Mouse (Mus musculus) hindbrain, embryonic 14.5 days (tissue): ENCODE measurements at regions not wholly inside any gene's neighbourhood (a gene's known extent, or its start where the extent isn't known, plus 50 kb on each side); places are given as distances from the start of the nearest gene placed in this dataset.

Experiments
- ATAC-seq: fragments of 200-750 bp; cut with Nextera tagmentation; 2 replicates; pipeline ENCODE4 v1.8.0; 2017; ENCODE audit warnings: moderate number of reproducible peaks, mild to moderate bottlenecking, moderate TSS enrichment, moderate library complexity; ENCODE audit not compliant: low FRiP score
- DNase-seq: peaks from one replicate; pipeline ENCODE4 v3.0.0-alpha.2; 2015; ENCODE audit warnings: low spot score
- H3K27ac ChIP-seq: fragments of 300-500 bp; sonication (generic); 2 replicates; pipeline ENCODE4 v1.5.1; 2014; ENCODE audit warnings: mild to moderate bottlenecking, moderate library complexity
- H3K27me3 ChIP-seq: fragments of 300-500 bp; sonication (generic); 2 replicates; pipeline ENCODE4 v1.6.1; 2014; ENCODE audit warnings: mild to moderate bottlenecking, low read length, mixed read lengths; ENCODE audit not compliant: control insufficient read depth, insufficient read depth
- H3K36me3 ChIP-seq: fragments of 300-500 bp; sonication (generic); replicated peaks from 2 replicates; pipeline ENCODE4 v1.6.1; 2014; ENCODE audit not compliant: control insufficient read depth, insufficient read depth
- H3K4me1 ChIP-seq: fragments of 300-500 bp; sonication (generic); replicated peaks from 2 replicates; pipeline ENCODE4 v1.6.1; 2014; ENCODE audit warnings: antibody characterized with exemption, low read length, mixed read lengths; ENCODE audit not compliant: control insufficient read depth, insufficient read depth
- H3K4me2 ChIP-seq: fragments of 300-500 bp; sonication (generic); replicated peaks from 2 replicates; pipeline ENCODE4 v1.6.1; 2014; ENCODE audit warnings: mild to moderate bottlenecking, moderate library complexity
- H3K4me3 ChIP-seq: fragments of 300-500 bp; sonication (generic); replicated peaks from 2 replicates; pipeline ENCODE4 v1.5.1; 2014; ENCODE audit warnings: mild to moderate bottlenecking, low read length
- H3K9ac ChIP-seq: fragments of 300-500 bp; sonication (generic); 2 replicates; pipeline ENCODE4 v1.6.1; 2014
- H3K9me3 ChIP-seq: fragments of 300-500 bp; sonication (generic); 2 replicates; pipeline ENCODE4 v1.6.1; 2016; ENCODE audit warnings: low read length; ENCODE audit not compliant: control insufficient read depth
- WGBS: fragments of 180-500 bp; shearing (Covaris S2); extraction: QIAGEN DNeasy Blood & Tissue Kit; methylation state at CpG from one replicate; pipeline ENCODE4 v1.1.7; 2014; 5-methylcytosine and 5-hydroxymethylcytosine counted together

GRCm38 (mm10) chr13:111044328-111045002 is 210.3 kb upstream of the Actbl2 start:
- Histone ChIP-seq H3K4me2 (no peak overlapping the region), H3K36me3 (no peaks in the 10 kb centered on the region), H3K27ac (0 out of 2 replicates have a peak overlapping the region, but pooled peaks have one; percentile 21), H3K9ac (no peak overlapping the region), H3K4me3 (no peak overlapping the region), H3K4me1 (0 out of 2 replicates have a peak, but pooled peaks cover 4% of the 10 kb centered on the region), H3K9me3 (no peaks in the 10 kb centered on the region), H3K27me3 (no peaks in the 10 kb centered on the region)
- ATAC-seq (no peak), DNase-seq (no peak)
- WGBS = 52% methylated on average over 10 of the region's 10 CpGs

GRCm38 (mm10) chr13:111050097-111050496 is 204.7 kb upstream of the Actbl2 start:
- no peaks in the 10 kb centered on the region for H3K36me3 ChIP-seq
- no peaks in the 10 kb centered on the region for H3K27me3 ChIP-seq
- H3K4me1 ChIP-seq = 0 out of 2 replicates have a peak, but pooled peaks cover 3% of the 10 kb centered on the region
- ATAC-seq (no peak), DNase-seq (peak; percentile 36)
- no peak overlapping the region for H3K4me3 ChIP-seq
- 30% methylated on average over 6 of the region's 6 CpGs for WGBS
- no peak overlapping the region for H3K4me2 ChIP-seq
- H3K27ac ChIP-seq = no peak overlapping the region
- H3K9me3 ChIP-seq = no peaks in the 10 kb centered on the region
- H3K9ac ChIP-seq = no peak overlapping the region

GRCm38 (mm10) chr13:111055817-111056216 is 199.0 kb upstream of the Actbl2 start:
- ATAC-seq (no peak), DNase-seq (no peak)
- no peak overlapping the region for H3K27ac ChIP-seq
- no peaks in the 10 kb centered on the region for H3K36me3 ChIP-seq
- H3K4me3 ChIP-seq = no peak overlapping the region
- 82% methylated on average over 2 of the region's 2 CpGs for WGBS
- H3K27me3 ChIP-seq = no peaks in the 10 kb centered on the region
- H3K4me1 ChIP-seq = no peaks in the 10 kb centered on the region
- H3K4me2 ChIP-seq = no peak overlapping the region
- no peak overlapping the region for H3K9ac ChIP-seq
- H3K9me3 ChIP-seq = no peaks in the 10 kb centered on the region

- Histone ChIP-seq H3K4me1 (no peaks in the 10 kb centered on the region), H3K36me3 (no peaks in the 10 kb centered on the region), H3K4me3 (no peak overlapping the region), H3K9me3 (no peaks in the 10 kb centered on the region), H3K4me2 (no peak overlapping the region), H3K27me3 (no peaks in the 10 kb centered on the region), H3K27ac (no peak overlapping the region), H3K9ac (no peak overlapping the region)
- WGBS = 91% methylated on average over 2 of the region's 2 CpGs
- no peak for DNase-seq
- ATAC-seq = no peak
Measured at GRCm38 (mm10) chr13:111087753-111088152, 167.1 kb upstream of the Actbl2 start.

GRCm38 (mm10) chr13:111096071-111096470 is 158.7 kb upstream of the Actbl2 start:
- no peak for DNase-seq
- H3K4me2 ChIP-seq = no peak overlapping the region
- no peak overlapping the region for H3K9ac ChIP-seq
- no peaks in the 10 kb centered on the region for H3K36me3 ChIP-seq
- no peaks in the 10 kb centered on the region for H3K4me1 ChIP-seq
- no peak for ATAC-seq
- no peaks in the 10 kb centered on the region for H3K27me3 ChIP-seq
- WGBS = 92% methylated on average over 5 of the region's 5 CpGs
- no peaks in the 10 kb centered on the region for H3K9me3 ChIP-seq
- H3K27ac ChIP-seq = no peak overlapping the region
- no peak overlapping the region for H3K4me3 ChIP-seq

- Histone ChIP-seq H3K4me2 (no peak overlapping the region), H3K27ac (no peak overlapping the region)
- WGBS = 80% methylated on average over 4 of the region's 4 CpGs
Measured at GRCm38 (mm10) chr13:111097336-111097735, 157.5 kb upstream of the Actbl2 start.

GRCm38 (mm10) chr13:111098738-111099137 is 156.1 kb upstream of the Actbl2 start:
- Histone ChIP-seq H3K4me2 (no peak overlapping the region), H3K27me3 (no peaks in the 10 kb centered on the region), H3K9me3 (no peaks in the 10 kb centered on the region), H3K36me3 (no peaks in the 10 kb centered on the region), H3K9ac (no peak overlapping the region), H3K4me1 (no peaks in the 10 kb centered on the region), H3K27ac (no peak overlapping the region), H3K4me3 (no peak overlapping the region)
- DNase-seq (no peak), ATAC-seq (no peak)
- 32% methylated on average over 2 of the region's 2 CpGs for WGBS

More at GRCm38 (mm10) chr13:111097336-111097735, 157.5 kb upstream of the Actbl2 start:
- Histone ChIP-seq H3K9ac (no peak overlapping the region), H3K4me1 (no peaks in the 10 kb centered on the region), H3K9me3 (no peaks in the 10 kb centered on the region), H3K27me3 (no peaks in the 10 kb centered on the region), H3K4me3 (no peak overlapping the region), H3K36me3 (no peaks in the 10 kb centered on the region)
- ATAC-seq (no peak), DNase-seq (no peak)

- Histone ChIP-seq H3K36me3 (no peaks in the 10 kb centered on the region), H3K9me3 (no peaks in the 10 kb centered on the region), H3K27me3 (no peaks in the 10 kb centered on the region), H3K4me3 (no peak overlapping the region), H3K27ac (no peak overlapping the region), H3K9ac (no peak overlapping the region), H3K4me1 (no peaks in the 10 kb centered on the region), H3K4me2 (no peak overlapping the region)
- WGBS = 41% methylated on average over 6 of the region's 6 CpGs
- no peak for DNase-seq
- ATAC-seq = no peak
Measured at GRCm38 (mm10) chr13:111099252-111099651, 155.6 kb upstream of the Actbl2 start.

GRCm38 (mm10) chr13:111100448-111100847 is 154.4 kb upstream of the Actbl2 start:
- Histone ChIP-seq H3K36me3 (no peaks in the 10 kb centered on the region), H3K27me3 (no peaks in the 10 kb centered on the region), H3K27ac (no peak overlapping the region), H3K9me3 (no peaks in the 10 kb centered on the region), H3K4me1 (no peaks in the 10 kb centered on the region), H3K4me2 (no peak overlapping the region), H3K4me3 (no peak overlapping the region), H3K9ac (no peak overlapping the region)
- no peak for DNase-seq
- ATAC-seq = no peak
- 78% methylated on average over 1 of the region's 1 CpGs for WGBS
